Mouse (Mus musculus) ovary, adult 18-20 months (tissue): Measurements from ENCODE around the gene Vps26c.
"Not testable (repeated sequence)": the region's sequence is repeated elsewhere in the genome, so short reads cannot be mapped to it uniquely, and the experiment has no call there.

ENCODE experiments used
- DNase-seq: peaks from one replicate; pipeline ENCODE4 v3.0.0; 2022; ENCODE audit warnings: low spot score, mixed read lengths

Vps26c gene

DNA sequence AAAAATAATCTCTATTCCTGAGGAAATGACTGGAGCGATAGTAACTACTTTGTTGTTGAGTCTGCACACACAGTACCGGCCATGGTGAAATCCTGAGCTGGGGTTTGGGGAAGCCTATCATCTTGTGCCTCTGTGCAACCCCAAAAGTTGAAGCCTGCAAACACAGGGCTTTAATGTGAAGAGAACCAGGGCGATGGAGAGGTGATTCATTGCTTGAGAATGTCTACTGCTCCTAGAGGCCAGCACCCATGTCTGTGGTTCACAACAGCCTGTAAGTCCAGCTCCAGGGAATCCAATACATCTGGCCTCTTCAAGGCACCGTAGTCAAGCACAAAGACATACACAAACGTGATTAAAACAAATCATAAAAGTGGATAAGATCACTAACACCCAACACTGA lies 39.3 kb downstream of the Vps26c start:
- no peak for DNase-seq

DNA sequence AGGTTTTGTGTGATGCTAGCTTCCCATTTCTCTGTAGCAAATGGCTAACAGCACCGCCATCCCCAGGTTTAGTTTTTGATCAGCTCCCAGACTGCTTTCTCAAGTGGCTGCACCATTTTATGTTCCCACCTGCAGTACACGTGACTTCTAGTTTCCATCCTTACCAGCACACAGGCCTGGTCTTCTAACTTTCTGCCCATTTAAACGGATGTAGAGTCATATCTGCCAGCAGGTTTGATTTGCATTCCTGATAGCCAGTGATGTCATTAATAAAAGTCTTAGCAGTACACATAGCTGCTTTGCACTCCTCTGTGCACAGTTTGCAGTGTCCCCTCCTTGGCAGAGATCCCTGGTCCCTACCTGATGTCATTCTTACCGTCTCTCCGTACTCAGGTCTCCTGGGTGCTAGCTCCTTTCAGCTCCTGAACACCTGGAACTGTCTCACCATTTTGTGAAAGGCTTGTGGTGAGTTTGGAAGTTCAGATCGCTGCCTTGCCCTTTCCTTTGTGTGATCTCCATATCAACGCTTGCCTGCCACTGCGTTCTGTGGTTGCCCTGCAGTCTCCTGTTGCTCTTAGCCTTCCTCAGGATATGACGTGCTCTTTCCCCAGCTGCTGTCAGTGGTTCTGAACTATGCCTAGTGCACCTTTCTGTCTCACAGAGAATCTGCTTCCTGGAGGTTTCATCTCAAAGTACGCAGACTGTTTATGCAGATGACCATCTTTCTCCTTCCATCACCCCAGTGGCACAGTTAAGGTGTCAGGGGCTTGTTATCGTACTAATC lies 41.7 kb downstream of the Vps26c start:
- DNase-seq: no peak

DNA sequence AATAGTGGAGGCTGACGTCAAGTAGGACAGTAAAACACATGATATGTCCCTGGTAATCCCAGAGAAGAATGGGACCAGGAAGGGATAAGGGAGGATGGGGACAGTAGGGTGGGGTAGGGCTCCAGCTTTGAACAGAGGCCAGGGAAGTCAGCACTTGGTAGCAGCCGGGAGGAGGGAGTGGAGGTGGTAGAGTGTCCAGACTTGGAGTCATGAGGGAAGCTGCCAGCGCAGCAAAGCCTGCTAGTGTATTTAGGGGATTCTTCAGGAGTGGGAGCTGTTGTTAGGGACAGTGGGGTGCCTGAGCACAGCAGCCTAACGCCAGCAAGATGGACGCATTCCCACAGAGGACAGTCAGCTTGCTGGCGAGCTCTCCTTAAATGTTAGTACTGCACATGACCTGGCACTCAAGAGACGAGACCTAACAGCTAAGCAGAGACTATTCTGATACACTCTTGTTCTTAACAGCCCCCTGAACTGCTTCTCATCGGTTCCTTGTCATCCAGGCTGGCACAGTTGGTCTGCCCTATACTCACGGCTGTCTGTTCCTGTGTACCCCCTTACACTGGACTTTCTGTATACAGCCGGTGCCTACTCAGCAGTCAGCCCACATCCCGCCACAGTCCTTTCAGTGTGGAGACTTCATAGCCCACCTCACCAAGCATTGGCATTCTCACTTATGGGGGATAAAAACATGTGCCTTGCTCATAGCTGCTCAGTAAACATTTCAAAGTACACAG lies 53.4 kb downstream of the Vps26c start:
- no peak for DNase-seq

DNA sequence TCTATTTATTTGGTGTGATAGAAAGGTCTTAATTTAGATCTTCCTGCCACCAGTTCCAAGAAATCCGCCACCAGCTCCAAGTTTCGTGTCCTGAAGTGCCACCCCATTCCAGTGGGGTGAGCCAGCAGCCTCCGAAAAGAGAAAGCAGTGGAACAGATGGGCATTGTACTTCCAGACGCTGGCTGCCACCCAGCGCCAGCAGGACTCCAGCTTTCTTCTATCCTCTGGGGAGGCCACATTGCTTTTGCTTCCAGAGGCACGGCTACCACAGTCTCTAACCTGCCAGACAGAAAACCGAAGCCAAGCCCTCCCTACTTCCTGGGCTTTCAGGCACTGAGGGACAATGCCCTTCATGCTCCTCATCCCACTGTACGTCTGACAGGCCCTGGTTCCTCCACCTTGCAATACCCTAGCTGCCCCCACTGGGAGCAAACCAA lies 54.1 kb downstream of the Vps26c start:
- peak; percentile 13 for DNase-seq

DNA sequence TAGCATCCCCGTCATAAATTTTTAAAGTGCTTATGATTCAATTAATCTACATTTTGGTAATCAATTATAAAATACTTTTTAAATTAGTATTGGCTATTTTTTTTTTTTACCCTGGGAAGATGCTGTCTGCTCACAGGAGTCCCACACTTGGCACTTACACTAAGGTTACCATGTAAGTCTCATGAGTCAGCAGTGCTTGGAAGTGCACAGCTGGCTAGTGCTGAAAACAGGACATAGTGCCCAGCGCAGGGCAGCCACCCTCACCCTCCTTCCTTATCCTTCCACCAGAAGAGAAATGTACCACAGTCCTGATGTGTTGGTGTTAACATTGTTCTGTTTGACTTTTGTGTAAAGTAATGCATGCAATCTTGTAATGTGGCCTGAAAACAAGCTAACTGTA lies 58.2 kb downstream of the Vps26c start:
- no peak for DNase-seq

DNA sequence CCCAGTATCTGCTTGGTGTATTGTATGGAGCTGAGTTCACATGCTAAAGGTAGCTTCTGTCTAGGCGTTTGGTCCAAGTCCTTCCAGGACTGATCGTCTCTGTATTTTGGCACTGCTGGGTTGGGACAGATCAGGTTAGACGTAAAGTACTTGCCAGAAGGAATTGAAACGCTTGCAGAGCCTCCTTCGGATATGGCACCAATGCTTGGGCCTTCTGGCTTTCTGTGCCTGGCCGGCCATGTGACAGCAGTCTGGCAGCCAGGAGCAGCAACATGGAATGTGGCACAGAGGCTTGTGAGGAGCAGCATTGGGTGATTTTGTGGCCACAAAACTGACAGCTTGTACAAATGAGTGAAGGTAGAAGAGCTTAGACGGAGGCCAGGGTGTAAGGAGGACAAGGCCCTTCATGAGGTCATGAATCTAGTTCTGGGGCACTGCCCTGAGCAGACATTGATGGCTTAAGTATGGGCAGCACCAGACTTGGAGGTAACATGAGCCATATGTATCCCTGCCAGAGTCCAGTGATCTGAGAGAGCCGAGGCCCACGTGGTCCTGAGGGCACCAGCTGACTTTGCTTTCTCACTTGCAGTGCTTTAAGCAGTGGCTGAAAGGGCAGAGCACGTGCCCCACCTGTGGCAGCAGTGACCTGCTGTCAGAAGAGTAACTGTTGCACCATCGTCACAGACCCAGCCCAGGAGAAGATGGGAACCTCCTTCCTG lies 59.1 kb downstream of the Vps26c start:
- no peak for DNase-seq

DNA sequence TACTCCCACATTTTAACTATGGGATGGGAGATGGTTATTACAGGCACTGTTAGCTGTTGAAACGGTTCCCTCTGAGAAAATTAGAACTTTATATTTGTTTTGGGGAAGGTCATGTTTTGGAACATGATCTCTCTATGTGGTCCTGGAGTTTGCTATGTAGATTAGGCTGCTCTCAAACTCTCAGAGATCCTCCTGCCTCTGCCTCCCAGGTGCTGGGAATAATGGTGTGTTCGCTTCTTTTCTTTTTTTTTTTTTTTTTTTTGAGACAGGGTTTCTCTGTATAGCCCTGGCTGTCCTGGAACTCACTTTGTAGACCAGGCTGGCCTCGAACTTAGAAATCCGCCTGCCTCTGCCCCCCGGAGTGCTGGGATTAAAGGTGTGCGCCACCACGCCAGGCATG lies 60.3 kb downstream of the Vps26c start:
- not testable (repeated sequence) for DNase-seq

DNA sequence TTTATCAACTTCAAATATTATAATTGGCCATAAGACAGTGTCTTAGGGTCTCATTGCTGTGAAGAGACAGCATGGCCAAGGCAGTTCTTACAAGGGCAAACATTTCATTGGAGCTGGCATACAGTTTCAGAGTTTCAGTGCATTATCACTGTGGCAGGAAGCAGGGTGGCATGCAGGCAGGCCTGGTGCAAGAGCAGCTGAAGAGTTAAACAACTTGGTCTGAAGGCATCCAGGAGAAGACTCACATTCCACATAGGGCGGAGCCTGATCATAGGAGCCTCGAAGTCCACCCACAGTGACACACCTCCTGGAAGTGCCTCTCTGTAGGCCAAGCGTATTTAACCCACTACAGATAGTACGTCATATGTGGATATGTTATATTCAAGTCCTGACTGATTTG lies 60.7 kb downstream of the Vps26c start:
- DNase-seq: no peak

DNA sequence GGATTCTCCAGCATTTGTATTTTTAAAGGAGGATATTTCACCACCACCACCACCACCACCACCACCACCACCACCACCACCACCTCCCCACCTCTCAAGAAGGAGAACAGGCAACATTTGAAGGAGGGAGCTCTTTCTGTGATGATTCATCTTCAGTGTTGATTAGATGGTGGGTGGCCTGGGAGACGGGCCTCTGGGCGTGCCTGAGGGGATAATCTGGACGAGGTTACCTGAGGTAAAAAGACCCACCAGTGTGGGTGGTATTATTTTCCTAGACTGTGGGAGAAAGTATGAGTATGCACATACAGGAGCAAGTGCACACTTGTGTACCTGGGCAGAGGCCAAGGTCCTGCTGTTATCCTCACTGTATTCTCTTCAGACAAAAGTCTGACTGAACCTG lies 62.6 kb downstream of the Vps26c start:
- no peak for DNase-seq

DNA sequence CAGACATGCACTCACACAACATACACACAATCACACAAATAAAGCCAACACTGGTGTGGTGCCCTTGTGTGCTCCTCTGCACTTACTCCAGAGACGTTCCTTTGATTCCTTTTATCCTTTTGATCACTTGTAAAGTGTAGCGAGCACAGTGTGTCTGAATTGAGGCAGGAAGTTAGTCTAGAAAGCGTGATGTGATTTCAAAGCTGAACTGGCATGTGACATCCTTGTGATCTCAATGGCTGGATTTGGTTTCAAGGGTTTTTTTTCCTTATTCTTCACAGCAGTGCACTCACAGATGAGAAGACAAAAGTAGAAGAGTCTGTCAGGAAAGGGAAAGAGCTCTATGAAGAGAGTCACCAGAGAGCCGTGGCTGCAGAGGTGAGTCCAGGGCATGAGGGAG lies 72.5 kb downstream of the Vps26c start:
- no peak for DNase-seq

DNA sequence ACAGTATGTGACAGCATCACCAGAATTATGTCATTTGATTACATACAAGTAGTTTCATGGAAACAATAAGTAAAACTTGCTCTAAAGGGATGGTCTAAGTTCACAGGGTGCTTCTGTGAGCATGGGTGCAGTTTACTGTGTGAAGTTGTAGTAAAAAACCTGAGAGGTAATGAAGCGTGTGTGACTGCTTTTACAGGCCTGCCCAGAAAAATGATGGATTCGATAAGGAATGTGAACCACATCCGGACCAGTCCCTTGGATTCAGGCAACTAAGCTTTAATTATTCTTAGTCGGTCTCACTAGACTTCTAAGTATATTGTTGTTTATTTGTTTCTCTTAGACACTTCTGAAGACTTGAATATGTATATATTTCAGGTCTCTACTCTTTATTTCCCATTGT lies 73.9 kb downstream of the Vps26c start:
- DNase-seq: no peak

DNA sequence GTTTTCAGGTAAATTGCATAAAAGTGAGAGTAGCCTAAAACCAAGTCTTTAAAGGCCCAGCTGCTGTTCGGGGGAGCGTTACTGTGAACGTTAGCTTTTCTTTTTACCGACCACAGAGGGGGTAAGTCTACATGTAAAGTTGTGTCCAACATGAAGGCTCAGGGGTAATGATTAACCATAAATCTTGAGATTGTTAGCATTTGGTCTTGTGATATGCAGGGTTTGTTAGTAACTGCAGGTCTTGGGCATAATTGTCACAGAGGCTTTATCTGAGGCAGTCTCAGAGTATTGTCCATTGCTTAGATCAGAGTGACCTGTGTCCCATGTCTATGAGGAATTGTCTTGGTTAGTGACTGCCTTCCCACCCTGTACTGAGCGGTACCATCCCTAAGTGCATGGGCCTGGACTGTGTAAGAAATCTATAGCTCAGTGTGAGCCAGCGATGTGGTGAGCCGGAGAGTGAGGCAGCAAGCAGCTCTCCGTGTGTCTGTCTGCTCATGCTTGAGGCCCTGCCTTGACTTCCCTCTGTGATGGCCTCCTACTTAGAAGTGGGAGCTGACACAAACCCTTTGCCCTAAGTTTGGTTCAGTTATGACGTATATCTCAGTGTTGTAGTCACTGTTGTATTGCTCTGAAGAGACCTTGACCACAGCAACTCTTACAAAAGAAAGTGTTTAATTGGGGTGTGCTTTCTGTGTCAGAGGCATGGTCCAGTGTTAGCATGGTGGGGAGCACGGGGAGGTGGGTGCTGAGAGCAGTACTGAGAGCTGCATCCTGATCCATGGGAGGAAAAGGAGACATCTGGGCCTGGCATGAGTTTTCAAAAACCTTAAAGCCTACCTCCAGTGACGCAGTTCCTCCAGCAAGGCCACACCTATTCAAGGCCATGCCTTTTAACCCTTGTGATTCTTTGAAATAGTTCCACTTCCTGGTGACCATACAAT lies 74.8 kb downstream of the Vps26c start:
- no peak for DNase-seq

DNA sequence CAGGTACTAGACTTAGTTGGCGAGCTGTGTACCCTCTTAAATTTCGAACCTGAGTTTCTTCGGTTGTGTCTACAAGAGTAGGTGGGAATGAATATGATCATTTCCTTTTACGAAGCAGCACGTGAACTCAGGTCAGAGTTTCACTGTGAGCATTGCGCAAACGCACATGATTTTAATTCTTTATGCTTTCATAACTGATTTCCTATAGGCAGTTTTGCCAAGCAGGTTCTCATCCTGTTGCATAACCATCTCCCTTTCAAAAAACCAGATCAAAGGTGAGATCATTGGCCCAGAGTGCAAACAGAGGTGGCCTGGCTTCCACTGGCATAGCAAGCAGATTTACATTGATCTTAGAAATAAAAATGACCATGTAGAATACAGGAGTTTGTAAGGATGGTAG lies 77.0 kb downstream of the Vps26c start:
- no peak for DNase-seq

DNA sequence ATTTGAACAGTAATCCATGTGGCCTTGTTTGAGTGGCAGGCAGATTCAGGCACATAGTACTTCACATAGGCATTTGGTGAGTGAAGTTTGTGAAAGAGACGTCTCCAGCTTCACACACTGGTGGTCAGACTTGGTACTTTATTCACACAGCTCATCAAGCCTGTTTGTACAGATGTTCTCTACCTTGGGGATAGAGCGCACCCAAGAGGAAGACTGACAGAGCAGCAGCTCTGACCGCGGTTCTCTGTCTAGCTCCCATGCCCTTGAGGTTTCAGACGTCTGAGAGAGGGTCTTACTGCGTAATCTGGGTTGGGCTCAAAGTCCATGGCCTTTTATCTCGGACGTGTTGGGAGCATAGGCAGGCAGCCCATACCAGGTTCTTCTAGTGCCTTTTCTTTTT lies 77.5 kb downstream of the Vps26c start:
- no peak for DNase-seq
